Mouse (Mus musculus): ENCODE results near the gene Mtr.

GRCm38 (mm10) chr13:12283826-12284225 lies 25.9 kb upstream of the Mtr start:
- TF ChIP-seq CTCF (IDR thresholded peaks at IDR 0.05; ENCODE audit: extremely low read depth, insufficient read depth, low read length) = no peak
- no peak for TF ChIP-seq POLR2A (IDR thresholded peaks at IDR 0.05; ENCODE audit: extremely low read depth, insufficient read depth, low read length)
